Mouse (Mus musculus) CD4-positive, CD25-positive, alpha-beta regulatory T cell (primary cell): ENCODE results near the gene Zfp810. TPM values are rescaled to one million over a fixed set of nuclear protein-coding genes. Genes with fewer than 3 reads are reported as not detected.

Experiments used
- polyA plus RNA-seq: library from polyadenylated mRNA; unstranded; fragments of 100-300 nt; shearing (Covaris generic); gene quantifications from one replicate; pipeline ENCODE4 v1.2.1, GENCODE M21; 2017

Zfp810 gene
- 20.6 TPM for polyA plus RNA-seq

DNA sequence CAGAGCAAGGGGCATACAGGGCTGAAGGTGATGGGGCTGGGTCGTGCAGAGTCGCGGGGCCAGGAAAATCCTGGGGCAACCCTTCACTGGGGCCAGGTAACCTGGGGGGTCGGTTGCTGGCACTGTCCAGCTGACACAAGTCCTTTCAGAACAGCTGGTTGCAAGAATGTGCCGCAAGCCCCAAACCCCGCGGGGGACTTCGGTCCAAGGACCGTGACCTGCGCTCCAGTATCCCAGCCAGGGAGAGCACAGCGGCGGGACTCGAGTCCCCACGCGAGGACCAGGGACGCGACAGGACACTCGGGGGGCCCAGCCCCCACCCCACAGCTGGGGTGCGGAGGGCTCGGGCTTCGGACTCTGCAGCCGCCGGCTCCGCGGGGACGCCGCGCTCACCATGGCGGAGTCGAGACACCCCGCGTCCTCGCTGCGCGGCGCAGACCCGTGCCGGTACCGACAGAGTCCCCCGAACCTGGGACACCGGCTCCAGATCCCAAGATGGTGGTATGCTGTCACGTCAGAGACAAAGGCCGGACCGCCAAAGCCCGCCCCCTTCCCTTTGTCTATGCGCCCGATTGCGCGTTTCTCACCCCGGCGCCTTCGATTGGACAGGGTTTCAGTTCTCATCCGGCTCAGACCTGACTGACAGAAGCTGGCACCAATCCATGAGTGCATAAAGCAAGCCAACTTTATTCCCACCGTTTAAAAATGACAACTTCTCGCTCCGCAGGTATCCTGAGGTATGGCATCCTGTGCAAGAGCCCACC is at the start of gene Zfp810:
Zfp810 (minus strand) TSS at position 493 of the 764 bp plus-strand sequence.

DNA sequence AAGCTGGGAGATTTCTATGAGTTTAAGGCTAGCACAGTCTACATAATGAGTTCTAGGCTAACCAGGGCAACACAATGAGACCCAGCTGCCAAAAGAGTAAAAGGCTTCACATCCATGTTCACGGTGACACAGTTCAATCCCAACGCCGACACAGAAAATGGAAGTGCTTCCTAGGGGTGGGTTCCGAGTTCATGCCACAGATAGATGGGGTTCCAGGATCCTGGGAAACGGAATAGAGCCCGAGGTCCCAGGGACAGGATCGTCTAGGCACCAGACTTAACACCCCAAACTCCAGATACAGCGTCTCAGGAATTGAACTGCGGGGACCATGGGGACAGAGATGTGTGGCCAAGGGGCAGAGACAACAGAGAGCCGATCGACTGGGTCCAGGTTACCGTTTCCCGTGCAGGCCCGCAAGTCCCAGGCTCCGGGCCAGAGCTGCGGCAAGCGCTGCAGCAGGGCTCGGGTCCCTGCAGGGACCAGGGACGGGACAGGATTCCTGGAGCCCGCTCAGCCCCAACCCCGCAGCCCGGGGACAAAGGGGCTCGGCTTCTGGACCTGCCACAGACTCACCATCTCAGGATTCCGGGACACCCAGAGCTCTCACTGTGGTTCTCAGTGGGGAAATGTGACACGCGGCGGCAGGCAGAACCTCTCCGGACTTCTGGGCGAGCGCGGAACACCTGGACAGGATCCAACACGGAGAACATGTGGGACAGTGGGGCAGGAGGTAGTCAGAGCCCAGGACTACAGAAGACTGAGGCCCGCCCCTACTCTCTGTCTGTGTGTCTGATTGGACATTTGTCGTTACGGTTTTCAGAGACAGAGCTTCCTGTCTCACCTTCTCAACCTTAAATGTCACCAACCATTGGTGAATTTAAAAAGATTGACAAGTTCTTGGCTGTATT is 48.0 kb downstream of the Zfp810 start, which contains the start of gene Zfp599:
Zfp599 (minus strand) TSS at position 712 of the 908 bp plus-strand sequence.

Other genes starting within 250 kb of the Zfp810 start
- gene Gm49318, start 236.4 kb downstream of the Zfp810 start, polyA plus RNA-seq: not detected
- gene Zfp653, start 236.3 kb downstream of the Zfp810 start, polyA plus RNA-seq: 26.5 TPM
- gene Ecsit, start 222.2 kb downstream of the Zfp810 start, polyA plus RNA-seq: 52.0 TPM
- 0.07 TPM for gene Cnn1, start 208.4 kb downstream of the Zfp810 start, polyA plus RNA-seq
- 72.2 TPM for gene Elof1, start 190.5 kb downstream of the Zfp810 start, polyA plus RNA-seq
- 278 TPM for gene Acp5, start 171.9 kb downstream of the Zfp810 start, polyA plus RNA-seq
- 38.4 TPM for gene Pigyl, start 150.8 kb downstream of the Zfp810 start, polyA plus RNA-seq
- not detected for gene Zfp872, start 119.6 kb downstream of the Zfp810 start, polyA plus RNA-seq
- gene Zfp809, start 81.9 kb downstream of the Zfp810 start, polyA plus RNA-seq: 46.6 TPM
- gene Zfp599, start 47.8 kb downstream of the Zfp810 start, polyA plus RNA-seq: 4.5 TPM
- 0.77 TPM for gene Anln, start 81.5 kb upstream of the Zfp810 start, polyA plus RNA-seq
- gene 9530077C05Rik, start 103.9 kb upstream of the Zfp810 start, polyA plus RNA-seq: 0.81 TPM
- not detected for gene Gm17545, start 146.6 kb upstream of the Zfp810 start, polyA plus RNA-seq
- 129 TPM for gene Rp9, start 162.1 kb upstream of the Zfp810 start, polyA plus RNA-seq
- gene Bbs9, start 168.1 kb upstream of the Zfp810 start, polyA plus RNA-seq: 14.3 TPM